Mouse (Mus musculus) Muller cell, postnatal 12 days (primary cell): ENCODE data around the gene Kctd7.

Experiments used
- DNase-seq: peaks from one replicate; pipeline ENCODE4 v3.0.0-alpha.2; 2015; ENCODE audit errors: inconsistent ontology term

Kctd7 gene

GRCm38 (mm10) chr5:130143101-130143500 lies 1.6 kb upstream of the Kctd7 start:
- no peak for DNase-seq

- peak; percentile 73 for DNase-seq
These were observed 706 bp upstream of the Kctd7 start for GRCm38 (mm10) chr5:130143977-130144333.

GRCm38 (mm10) chr5:130145961-130146360 lies 1.3 kb downstream of the Kctd7 start:
- DNase-seq = peak; percentile 73

- no peak for DNase-seq
These were observed 5.2 kb downstream of the Kctd7 start for GRCm38 (mm10) chr5:130149726-130150310.

GRCm38 (mm10) chr5:130154286-130154685 lies 9.6 kb downstream of the Kctd7 start:
- DNase-seq = no peak

- DNase-seq = no peak
These were observed 13.9 kb downstream of the Kctd7 start for GRCm38 (mm10) chr5:130158545-130158944.

GRCm38 (mm10) chr5:130159761-130160201 lies 15.1 kb downstream of the Kctd7 start:
- no peak for DNase-seq

- DNase-seq = peak; percentile 68
These were observed 19.0 kb downstream of the Kctd7 start for GRCm38 (mm10) chr5:130163670-130164069.

- no peak for DNase-seq
These were observed 20.6 kb downstream of the Kctd7 start for GRCm38 (mm10) chr5:130165213-130165612.

- peak; percentile 76 for DNase-seq
These were observed 24.4 kb downstream of the Kctd7 start for GRCm38 (mm10) chr5:130169109-130169508.

- no peak for DNase-seq
These were observed 26.2 kb downstream of the Kctd7 start for GRCm38 (mm10) chr5:130170666-130171422.

- DNase-seq = peak; percentile 97
These were observed 26.8 kb downstream of the Kctd7 start, which contains the start of gene Rabgef1 for GRCm38 (mm10) chr5:130171423-130171954. Gene Rabgef1 (plus strand): TSS chr5:130171798.

- DNase-seq = peak; percentile 71
These were observed 27.4 kb downstream of the Kctd7 start for GRCm38 (mm10) chr5:130171956-130172601.

- DNase-seq = no peak
These were observed 28.4 kb downstream of the Kctd7 start for GRCm38 (mm10) chr5:130173012-130173411.

- DNase-seq = no peak
These were observed 33.2 kb downstream of the Kctd7 start for GRCm38 (mm10) chr5:130177871-130178270.

GRCm38 (mm10) chr5:130180362-130180761 lies 35.7 kb downstream of the Kctd7 start:
- no peak for DNase-seq

- no peak for DNase-seq
These were observed 37.3 kb downstream of the Kctd7 start for GRCm38 (mm10) chr5:130181740-130182540.

GRCm38 (mm10) chr5:130182541-130182821 lies 37.8 kb downstream of the Kctd7 start:
- no peak for DNase-seq

- no peak for DNase-seq
These were observed 39.7 kb downstream of the Kctd7 start for GRCm38 (mm10) chr5:130184193-130184856.

GRCm38 (mm10) chr5:130185312-130185711 lies 40.7 kb downstream of the Kctd7 start:
- peak; percentile 68 for DNase-seq

GRCm38 (mm10) chr5:130187383-130187782 lies 42.7 kb downstream of the Kctd7 start:
- no peak for DNase-seq
